Mouse (Mus musculus): ENCODE data around the gene Klrd1.

- TF ChIP-seq CTCF (IDR thresholded peaks at IDR 0.05; ENCODE audit: low read depth) (no peak), EP300 (optimal IDR thresholded peaks at IDR 0.05) (no peak)
Measured at GRCm38 (mm10) chr6:129565257-129565656, 26.3 kb upstream of the Klrd1 start.
